Mouse (Mus musculus): ENCODE data around the gene Gm11596. TPM values are rescaled to one million over a fixed set of nuclear protein-coding genes. Genes with fewer than 3 reads are reported as not detected.
"Not testable (repeated sequence)": the region's sequence is repeated elsewhere in the genome, so short reads cannot be mapped to it uniquely, and the experiment has no call there.

Gm11596 gene
- total RNA-seq (2021), result not detected
- long read RNA-seq, experiment 1, result 0 reads
- long read RNA-seq, experiment 2, result 0 reads

DNA sequence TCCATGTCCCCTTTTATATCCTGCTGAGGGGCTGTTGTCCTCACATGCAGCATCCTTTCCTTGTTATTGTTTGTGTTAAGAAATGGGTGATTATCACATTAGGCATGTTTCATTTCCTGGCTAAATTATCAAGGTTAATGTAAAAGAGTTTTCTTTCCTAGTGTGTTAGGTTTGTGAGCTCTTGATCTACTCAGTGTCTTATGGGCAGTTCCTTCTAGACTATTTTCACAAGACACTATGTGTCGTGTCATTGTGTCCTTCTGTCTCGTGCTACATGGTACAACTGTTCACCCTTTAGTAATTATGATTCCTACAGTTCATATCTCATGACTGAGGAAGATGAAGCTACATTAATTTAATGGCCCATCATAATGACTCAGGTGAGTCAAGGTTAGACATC, at the start of gene Gm11596:
Gene Gm11596 (minus strand): TSS at position 101 of the 400 bp plus-strand sequence.
- no peak for DNase-seq

DNA sequence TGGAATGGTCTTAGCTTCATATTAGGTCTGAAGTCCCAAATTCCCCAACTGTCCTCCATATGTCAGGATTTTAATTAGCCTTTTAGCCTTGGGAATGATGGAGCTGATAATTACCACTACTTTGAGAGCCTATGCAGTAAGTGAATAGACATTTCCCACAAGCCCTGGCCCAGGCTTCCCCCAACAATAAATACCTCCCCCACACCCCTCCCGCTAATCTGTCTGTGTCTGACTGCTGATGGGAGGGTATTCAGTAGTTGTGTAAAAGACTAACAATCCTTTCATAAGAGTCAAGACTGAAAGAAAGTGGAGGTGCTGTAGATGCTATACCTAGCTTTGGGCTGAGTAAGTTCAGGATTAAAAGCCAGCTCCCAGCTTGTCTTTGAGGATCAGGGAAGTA, 48.9 kb upstream of the Gm11596 start:
- DNase-seq, result no peak

DNA sequence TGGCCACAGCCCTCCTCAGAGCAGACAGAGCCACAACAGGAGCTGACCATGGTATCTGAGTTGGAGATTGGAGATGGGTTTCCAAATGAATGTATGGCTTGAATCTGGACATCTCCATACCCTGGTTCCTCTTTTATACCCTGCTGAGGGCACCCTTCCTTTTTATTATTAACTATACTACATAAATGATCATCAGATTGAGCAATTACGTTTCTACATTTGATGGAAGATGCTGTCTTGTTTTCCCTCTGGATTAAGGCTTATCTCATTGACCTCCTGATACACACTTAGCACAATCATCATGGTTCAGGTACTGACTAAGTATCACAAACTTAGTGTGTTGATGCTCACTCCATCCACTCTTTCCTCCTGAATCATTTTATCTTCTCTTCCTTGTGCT, 44.7 kb upstream of the Gm11596 start, which contains the start of gene 2300003K06Rik:
Gene 2300003K06Rik (minus strand): TSS at position 101 of the 400 bp plus-strand sequence.
- no peak for DNase-seq

DNA sequence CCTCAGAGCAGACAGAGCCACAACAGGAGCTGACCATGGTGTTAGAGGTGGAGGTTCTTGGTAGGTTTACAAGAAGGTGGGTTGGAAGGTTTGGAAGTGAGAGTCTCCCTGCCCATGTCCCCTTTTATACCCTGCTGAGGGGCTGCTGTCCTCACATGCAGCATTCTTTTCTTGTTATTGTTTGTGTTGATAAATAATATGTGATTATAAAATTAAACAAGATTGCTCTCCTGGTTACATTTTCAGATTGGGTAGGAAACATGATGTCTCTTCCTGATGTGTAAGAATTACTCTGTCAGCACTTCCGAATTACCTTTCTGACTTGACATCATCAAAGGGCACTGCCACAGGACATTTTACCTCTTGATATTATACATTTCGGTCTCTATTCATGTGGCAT, 22.3 kb upstream of the Gm11596 start, which contains the start of gene Gm11564:
Gene Gm11564 (minus strand): TSS at position 101 of the 400 bp plus-strand sequence.
- not testable (repeated sequence) for DNase-seq

DNA sequence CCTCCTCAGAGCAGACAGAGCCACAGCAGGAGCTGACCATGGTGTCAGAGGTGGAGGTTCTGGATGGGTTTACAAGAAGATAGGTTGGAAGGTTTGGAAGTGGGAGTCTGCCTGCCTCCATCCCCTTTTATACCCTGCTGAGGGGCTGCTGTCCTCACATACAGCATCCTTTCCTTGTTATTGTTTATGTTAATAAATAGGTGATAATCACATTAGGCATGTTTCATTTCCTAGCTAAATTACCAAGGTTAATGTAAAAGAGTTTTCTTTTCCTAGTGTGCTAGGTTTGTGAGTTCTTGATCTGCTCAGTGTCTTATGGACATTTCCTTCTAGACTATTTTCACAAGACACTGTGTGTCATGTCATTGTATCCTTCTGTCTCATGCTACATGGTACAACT, 16.5 kb upstream of the Gm11596 start, which contains the start of gene Krtap4-13:
Gene Krtap4-13 (minus strand): TSS at position 101 of the 400 bp plus-strand sequence.
- not testable (repeated sequence) for DNase-seq

DNA sequence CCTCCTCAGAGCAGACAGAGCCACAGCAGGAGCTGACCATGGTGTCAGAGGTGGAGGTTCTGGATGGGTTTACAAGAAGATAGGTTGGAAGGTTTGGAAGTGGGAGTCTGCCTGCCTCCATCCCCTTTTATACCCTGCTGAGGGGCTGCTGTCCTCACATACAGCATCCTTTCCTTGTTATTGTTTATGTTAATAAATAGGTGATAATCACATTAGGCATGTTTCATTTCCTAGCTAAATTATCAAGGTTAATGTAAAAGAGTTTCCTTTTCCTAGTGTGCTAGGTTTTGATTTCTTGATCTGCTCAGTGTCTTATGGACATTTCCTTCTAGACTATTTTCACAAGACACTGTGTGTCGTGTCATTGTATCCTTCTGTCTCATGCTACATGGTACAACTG, 11.1 kb upstream of the Gm11596 start, which contains the start of gene Gm11554:
Gene Gm11554 (minus strand): TSS at position 101 of the 400 bp plus-strand sequence.
- not testable (repeated sequence) for DNase-seq

DNA sequence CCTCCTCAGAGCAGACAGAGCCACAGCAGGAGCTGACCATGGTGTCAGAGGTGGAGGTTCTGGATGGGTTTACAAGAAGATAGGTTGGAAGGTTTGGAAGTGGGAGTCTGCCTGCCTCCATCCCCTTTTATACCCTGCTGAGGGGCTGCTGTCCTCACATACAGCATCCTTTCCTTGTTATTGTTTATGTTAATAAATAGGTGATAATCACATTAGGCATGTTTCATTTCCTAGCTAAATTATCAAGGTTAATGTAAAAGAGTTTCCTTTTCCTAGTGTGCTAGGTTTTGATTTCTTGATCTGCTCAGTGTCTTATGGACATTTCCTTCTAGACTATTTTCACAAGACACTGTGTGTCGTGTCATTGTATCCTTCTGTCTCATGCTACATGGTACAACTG, 5.6 kb upstream of the Gm11596 start, which contains the start of gene Gm11569:
Gene Gm11569 (minus strand): TSS at position 101 of the 400 bp plus-strand sequence.
- DNase-seq, result not testable (repeated sequence)

DNA sequence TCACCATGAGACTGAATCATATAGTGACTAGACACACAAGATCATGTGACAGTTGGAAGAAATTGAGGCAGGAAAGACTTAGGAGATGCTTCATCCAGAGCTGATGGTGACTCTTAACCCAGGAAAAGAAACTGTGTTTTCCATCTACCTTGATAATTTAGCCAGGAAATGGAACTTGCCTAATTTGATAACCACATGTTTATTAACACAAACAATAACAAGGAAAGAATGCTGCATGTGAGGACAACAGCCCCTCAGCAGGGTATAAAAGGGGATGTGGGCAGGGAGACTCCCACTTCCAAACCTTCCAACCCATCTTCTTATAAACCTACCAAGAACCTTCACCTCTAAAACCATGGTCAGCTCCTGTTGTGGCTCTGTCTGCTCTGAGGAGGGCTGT, 8.4 kb downstream of the Gm11596 start, which contains the start of gene Krtap4-9:
Gene Krtap4-9 (plus strand): TSS at position 301 of the 400 bp plus-strand sequence.
- DNase-seq, result not testable (repeated sequence)

DNA sequence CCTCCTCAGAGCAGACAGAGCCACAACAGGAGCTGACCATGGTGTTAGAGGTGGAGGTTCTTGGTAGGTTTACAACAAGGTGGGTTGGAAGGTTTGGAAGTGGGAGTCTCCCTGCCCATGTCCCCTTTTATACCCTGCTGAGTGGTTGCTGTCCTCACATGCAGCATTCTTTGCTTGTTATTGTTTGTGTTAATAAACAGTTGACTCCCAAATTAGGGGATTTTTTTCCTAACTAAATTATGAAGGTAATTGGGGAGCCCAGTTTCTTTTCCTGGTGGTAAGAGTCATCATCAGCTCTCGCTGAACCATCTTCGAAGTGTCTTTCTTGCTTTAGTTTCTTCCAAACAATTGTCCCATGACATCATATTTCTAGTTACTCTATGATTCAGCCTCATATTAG, 12.7 kb downstream of the Gm11596 start, which contains the start of gene Krtap4-8:
Gene Krtap4-8 (minus strand): TSS at position 101 of the 400 bp plus-strand sequence.
- DNase-seq, result no peak

DNA sequence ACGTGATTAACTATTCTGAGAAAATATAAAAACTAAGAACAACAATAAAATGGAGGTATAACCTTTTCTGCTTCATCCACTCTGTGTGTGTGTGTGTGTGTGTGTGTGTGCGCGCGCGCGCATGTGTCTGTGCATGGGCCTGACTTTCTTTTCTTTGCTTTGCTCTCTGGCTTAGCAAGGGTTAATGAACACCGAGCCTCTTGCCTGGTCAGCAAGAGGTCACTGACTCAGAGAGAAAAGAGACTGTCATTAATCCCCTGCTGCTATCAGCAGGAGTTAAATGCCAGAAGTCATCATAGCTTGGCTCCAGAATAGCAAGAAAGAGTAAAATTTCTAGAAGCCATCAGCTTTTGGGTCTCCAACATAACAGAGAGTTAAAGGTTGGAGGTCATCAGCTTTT, 14.9 kb downstream of the Gm11596 start:
- DNase-seq, result no peak

DNA sequence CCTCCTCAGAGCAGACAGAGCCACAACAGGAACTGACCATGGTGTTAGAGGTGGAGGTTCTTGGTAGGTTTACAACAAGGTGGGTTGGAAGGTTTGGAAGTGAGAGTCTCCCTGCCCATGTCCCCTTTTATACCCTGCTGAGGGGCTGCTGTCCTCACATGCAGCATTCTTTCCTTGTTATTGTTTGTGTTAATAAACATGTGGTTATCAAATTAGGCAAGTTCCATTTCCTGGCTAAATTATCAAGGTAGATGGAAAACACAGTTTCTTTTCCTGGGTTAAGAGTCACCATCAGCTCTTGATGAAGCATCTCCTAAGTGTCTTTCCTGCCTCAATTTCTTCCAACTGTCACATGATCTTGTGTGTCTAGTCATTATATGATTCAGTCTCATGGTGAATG, 20.5 kb downstream of the Gm11596 start, which contains the start of gene Gm11595:
Gene Gm11595 (minus strand): TSS at position 101 of the 400 bp plus-strand sequence.
- not testable (repeated sequence) for DNase-seq

DNA sequence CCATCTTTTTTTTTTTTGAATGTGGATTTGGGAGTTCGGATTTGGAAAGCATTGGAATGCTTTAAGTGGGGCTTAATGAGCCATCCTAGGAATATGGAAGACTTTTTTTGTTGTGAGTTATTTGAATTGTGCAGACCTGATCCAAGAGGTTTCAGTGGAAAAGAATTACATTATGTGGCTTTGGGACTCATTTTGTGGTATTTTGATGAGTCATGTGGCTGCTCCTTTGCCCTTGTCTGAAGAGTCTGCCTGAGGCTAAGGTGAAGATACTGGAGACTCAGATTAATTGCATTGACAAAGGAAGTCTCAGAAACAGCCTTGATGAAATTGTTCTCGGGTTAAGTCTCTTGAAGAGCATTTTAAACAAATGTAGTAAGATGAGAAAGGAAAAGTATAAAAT, 24.9 kb downstream of the Gm11596 start:
- no peak for DNase-seq

DNA sequence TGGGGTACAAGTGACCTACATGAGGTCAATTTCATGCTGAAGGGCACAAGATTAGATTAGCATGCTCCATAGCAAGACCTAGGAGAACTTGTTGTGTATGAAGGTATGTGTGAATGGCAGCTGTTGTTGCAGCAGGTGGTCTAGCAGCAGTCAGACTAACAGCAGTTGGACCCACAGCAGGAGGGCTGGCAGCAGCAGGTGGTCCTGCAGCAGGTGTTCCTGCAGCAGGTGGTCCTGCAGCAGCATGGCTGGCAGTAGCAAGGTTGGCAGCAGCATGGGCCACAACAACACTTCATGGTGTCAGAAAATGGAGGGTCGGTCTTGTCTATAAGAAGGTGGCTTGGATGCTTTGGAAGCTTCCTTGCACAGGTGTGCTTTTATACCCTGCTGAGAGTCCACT, 34.4 kb downstream of the Gm11596 start:
- no peak for DNase-seq

DNA sequence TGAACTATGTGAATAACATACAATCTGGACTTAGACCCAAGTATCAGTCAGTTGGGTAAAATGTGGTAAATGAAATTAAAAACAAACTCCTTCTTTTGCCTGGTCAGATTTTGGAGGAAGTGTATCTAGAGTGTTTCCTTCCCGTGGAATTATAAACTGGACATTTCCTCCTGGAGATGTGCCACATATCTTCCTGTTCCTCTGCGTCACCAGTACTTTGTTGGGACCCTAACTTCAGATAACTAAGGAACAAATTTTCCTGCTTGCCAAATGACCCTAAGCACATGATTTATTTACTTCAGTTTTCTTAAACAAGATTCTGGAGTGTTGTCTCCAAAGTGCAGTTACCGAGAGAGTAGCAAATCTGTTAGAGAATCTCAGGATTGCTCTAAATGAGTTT, 49.3 kb downstream of the Gm11596 start:
- peak in 1 of 2 experiments; percentile 5 for DNase-seq

Other genes with a start within 250 kb of the Gm11596 start
- not detected for gene Krtap3-3, start 242.6 kb downstream of the Gm11596 start, total RNA-seq (2021)
- not detected for gene Krtap3-2, start 236.6 kb downstream of the Gm11596 start, total RNA-seq (2021)
- gene Gm11939, start 234.0 kb downstream of the Gm11596 start, total RNA-seq (2021), result not detected
- gene Krtap3-1, start 226.8 kb downstream of the Gm11596 start, total RNA-seq (2021), result not detected
- not detected for gene Krtap1-5, start 212.5 kb downstream of the Gm11596 start, total RNA-seq (2021)
- not detected for gene Krtap1-4, start 209.8 kb downstream of the Gm11596 start, total RNA-seq (2021)
- gene Krtap1-3, start 202.1 kb downstream of the Gm11596 start, total RNA-seq (2021), result not detected
- gene Krtap9-3, start 195.4 kb downstream of the Gm11596 start, total RNA-seq (2021), result not detected
- not detected for gene Gm11938, start 190.2 kb downstream of the Gm11596 start, total RNA-seq (2021)
- gene Gm11937, start 183.3 kb downstream of the Gm11596 start, total RNA-seq (2021), result not detected
- not detected for gene Krtap2-4, start 178.6 kb downstream of the Gm11596 start, total RNA-seq (2021)
- not detected for gene Gm11562, start 173.0 kb downstream of the Gm11596 start, total RNA-seq (2021)
- not detected for gene Krtap4-1, start 165.2 kb downstream of the Gm11596 start, total RNA-seq (2021)
- not detected for gene Krtap4-2, start 158.4 kb downstream of the Gm11596 start, total RNA-seq (2021)
- gene Krtap4-7, start 149.4 kb downstream of the Gm11596 start, total RNA-seq (2021), result not detected
- gene Gm11555, start 143.2 kb downstream of the Gm11596 start, total RNA-seq (2021), result not detected
- gene Gm11563, start 134.5 kb downstream of the Gm11596 start, total RNA-seq (2021), result not detected
- not detected for gene Krtap4-6, start 127.5 kb downstream of the Gm11596 start, total RNA-seq (2021)
- not detected for gene Gm14190, start 102.7 kb downstream of the Gm11596 start, total RNA-seq (2021)
- gene Gm14180, start 59.2 kb downstream of the Gm11596 start, total RNA-seq (2021), result not detected
- gene Gm11595, start 20.6 kb downstream of the Gm11596 start, total RNA-seq (2021), result not detected
- not detected for gene Krtap4-8, start 12.8 kb downstream of the Gm11596 start, total RNA-seq (2021)
- not detected for gene Krtap4-9, start 8.3 kb downstream of the Gm11596 start, total RNA-seq (2021)
- not detected for gene Gm11569, start 5.5 kb upstream of the Gm11596 start, total RNA-seq (2021)
- not detected for gene Gm11554, start 11.0 kb upstream of the Gm11596 start, total RNA-seq (2021)
- gene Krtap4-13, start 16.4 kb upstream of the Gm11596 start, total RNA-seq (2021), result not detected
- not detected for gene Gm11564, start 22.2 kb upstream of the Gm11596 start, total RNA-seq (2021)
- not detected for gene 2300003K06Rik, start 44.6 kb upstream of the Gm11596 start, total RNA-seq (2021)
- not detected for gene Krtap4-16, start 58.1 kb upstream of the Gm11596 start, total RNA-seq (2021)
- not detected for gene Gm11568, start 64.5 kb upstream of the Gm11596 start, total RNA-seq (2021)
- not detected for gene Gm11559, start 71.0 kb upstream of the Gm11596 start, total RNA-seq (2021)
- not detected for gene Krtap9-1, start 79.9 kb upstream of the Gm11596 start, total RNA-seq (2021)
- gene Gm11567, start 85.7 kb upstream of the Gm11596 start, total RNA-seq (2021), result not detected
- not detected for gene Krtap31-1, start 114.5 kb upstream of the Gm11596 start, total RNA-seq (2021)
- not detected for gene Gm11565, start 121.3 kb upstream of the Gm11596 start, total RNA-seq (2021)
- not detected for gene Krtap31-2, start 142.8 kb upstream of the Gm11596 start, total RNA-seq (2021)
- gene Krtap9-5, start 155.0 kb upstream of the Gm11596 start, total RNA-seq (2021), result not detected
- not detected for gene Krtap29-1, start 185.6 kb upstream of the Gm11596 start, total RNA-seq (2021)
- gene Krtap16-1, start 193.1 kb upstream of the Gm11596 start, total RNA-seq (2021), result not detected
- gene Krtap17-1, start 200.5 kb upstream of the Gm11596 start, total RNA-seq (2021), result not detected
- not detected for gene Krt33a, start 222.7 kb upstream of the Gm11596 start, total RNA-seq (2021)
- not detected for gene Krt33b, start 236.4 kb upstream of the Gm11596 start, total RNA-seq (2021)
- gene Krt34, start 248.1 kb upstream of the Gm11596 start, total RNA-seq (2021), result not detected

Measured in adrenal gland, postnatal 36 days (tissue).